Mouse (Mus musculus): ENCODE data around the gene Kcnj9. TPM values are rescaled to one million over a fixed set of nuclear protein-coding genes. Genes with fewer than 3 reads are reported as not detected.
A peak's percentile ranks its signal among the peaks of the same experiment; 100 is the strongest.

Kcnj9 gene
- total and polyA plus RNA-seq, 2 experiments from 2014 or later, result not detected

DNA sequence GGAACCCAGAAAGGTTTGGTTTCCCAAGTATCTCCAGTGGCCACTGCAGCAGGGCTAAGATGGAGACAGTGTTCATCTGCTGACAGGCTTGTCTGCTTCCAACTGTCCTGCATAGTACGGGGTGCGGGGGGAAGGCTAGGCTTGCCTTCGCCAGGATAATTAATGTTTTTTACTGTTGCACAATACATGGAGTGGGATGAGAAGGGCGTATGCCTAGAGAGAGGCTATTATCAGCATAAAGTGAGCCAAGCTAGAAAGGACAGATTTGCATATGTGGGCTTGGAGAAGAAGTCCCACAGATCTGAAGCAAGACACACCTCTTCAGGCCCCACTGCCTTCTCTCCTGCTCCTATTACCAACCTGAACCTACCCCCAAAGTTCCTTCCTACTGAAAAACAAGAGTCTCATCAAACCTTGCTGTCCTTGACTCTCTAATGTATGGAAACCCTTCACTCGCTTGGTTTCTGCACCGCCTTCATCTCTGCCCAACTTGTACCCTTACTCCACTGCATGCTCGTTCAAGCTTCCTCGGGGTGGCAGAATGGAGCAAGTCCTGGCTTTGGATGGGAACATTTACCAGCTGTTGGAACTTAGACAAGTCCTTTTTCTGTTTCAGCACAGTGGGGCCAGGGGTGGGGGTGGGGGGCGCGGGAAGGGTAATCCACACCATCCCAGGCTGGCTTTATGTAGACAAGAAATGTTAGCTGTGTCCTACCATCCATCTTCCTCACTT, 47.4 kb downstream of the Kcnj9 start:
- H3K9me3 ChIP-seq (replicated peaks; ENCODE audit: control insufficient read depth, low read length), result no peaks in the 10 kb centered on the region
- ATAC-seq (ENCODE audit: insufficient read depth, low read depth) (no peak), DNase-seq (ENCODE audit: low spot score) (no peak)
- peak; percentile 14 for TF ChIP-seq CTCF (IDR thresholded peaks at IDR 0.05; ENCODE audit: low read depth)
- no peak for TF ChIP-seq EP300 (IDR thresholded peaks at IDR 0.05; ENCODE audit: low read depth)
- H3K4me1 ChIP-seq (ENCODE audit: control insufficient read depth, insufficient read depth), result no peaks in the 10 kb centered on the region
- no peak overlapping the region for H3K4me3 ChIP-seq (ENCODE audit: low read depth, low read length)
- no peak overlapping the region for H3K9ac ChIP-seq (replicated peaks; ENCODE audit: low read depth, low read length)
- no peak overlapping the region for H3K27ac ChIP-seq (ENCODE audit: low read depth)
- H3K36me3 ChIP-seq (replicated peaks; ENCODE audit: control insufficient read depth, insufficient read depth, low read length), result peaks cover 43% of the 10 kb centered on the region
- H3K27me3 ChIP-seq (ENCODE audit: control insufficient read depth, insufficient read depth, low read length), result no peaks in the 10 kb centered on the region
- 78% methylated on average over 10 of the region's 10 CpGs for WGBS
- H3K4me2 ChIP-seq (ENCODE audit: low read depth, low read length), result no peak overlapping the region

GRCm38 (mm10) chr1:172279768-172280509, 49.2 kb downstream of the Kcnj9 start:
- no peaks in the 10 kb centered on the region for H3K4me1 ChIP-seq (ENCODE audit: control insufficient read depth, insufficient read depth)
- no peak overlapping the region for H3K27ac ChIP-seq (ENCODE audit: low read depth)
- TF ChIP-seq EP300 (IDR thresholded peaks at IDR 0.05; ENCODE audit: low read depth) (no peak), CTCF (IDR thresholded peaks at IDR 0.05; ENCODE audit: low read depth) (no peak)
- peaks cover 42% of the 10 kb centered on the region for H3K36me3 ChIP-seq (replicated peaks; ENCODE audit: control insufficient read depth, insufficient read depth, low read length)
- ATAC-seq (ENCODE audit: insufficient read depth, low read depth) (no peak), DNase-seq (ENCODE audit: low spot score) (no peak)
- H3K4me2 ChIP-seq (ENCODE audit: low read depth, low read length), result no peak overlapping the region
- H3K27me3 ChIP-seq (ENCODE audit: control insufficient read depth, insufficient read depth, low read length), result no peaks in the 10 kb centered on the region
- no peak overlapping the region for H3K9ac ChIP-seq (replicated peaks; ENCODE audit: low read depth, low read length)
- no peaks in the 10 kb centered on the region for H3K9me3 ChIP-seq (replicated peaks; ENCODE audit: control insufficient read depth, low read length)
- WGBS, result 75% methylated on average over 16 of the region's 16 CpGs
- H3K4me3 ChIP-seq (ENCODE audit: low read depth, low read length), result no peak overlapping the region

- H3K9me3 ChIP-seq (replicated peaks; ENCODE audit: control insufficient read depth, low read length), result no peaks in the 10 kb centered on the region
- no peak overlapping the region for H3K4me3 ChIP-seq (ENCODE audit: low read depth, low read length)
- WGBS, result 73% methylated on average over 13 of the region's 13 CpGs
- no peak overlapping the region for H3K9ac ChIP-seq (replicated peaks; ENCODE audit: low read depth, low read length)
- H3K27me3 ChIP-seq (ENCODE audit: control insufficient read depth, insufficient read depth, low read length), result no peaks in the 10 kb centered on the region
- H3K4me1 ChIP-seq (ENCODE audit: control insufficient read depth, insufficient read depth), result no peaks in the 10 kb centered on the region
- no peak for ATAC-seq (ENCODE audit: insufficient read depth, low read depth)
- no peak overlapping the region for H3K27ac ChIP-seq (ENCODE audit: low read depth)
- peaks cover 27% of the 10 kb centered on the region for H3K36me3 ChIP-seq (replicated peaks; ENCODE audit: control insufficient read depth, insufficient read depth, low read length)
- DNase-seq (ENCODE audit: low spot score), result no peak
- H3K4me2 ChIP-seq (ENCODE audit: low read depth, low read length), result no peak overlapping the region
- TF ChIP-seq CTCF (IDR thresholded peaks at IDR 0.05; ENCODE audit: low read depth) (no peak), EP300 (IDR thresholded peaks at IDR 0.05; ENCODE audit: low read depth) (no peak)
Observed at GRCm38 (mm10) chr1:172278328-172278727, 50.8 kb downstream of the Kcnj9 start.

GRCm38 (mm10) chr1:172277172-172277571, 51.9 kb downstream of the Kcnj9 start:
- Histone ChIP-seq H3K27me3 (ENCODE audit: control insufficient read depth, insufficient read depth, low read length) (no peaks in the 10 kb centered on the region), H3K9me3 (replicated peaks; ENCODE audit: control insufficient read depth, low read length) (no peaks in the 10 kb centered on the region), H3K4me2 (ENCODE audit: low read depth, low read length) (no peak overlapping the region), H3K4me1 (ENCODE audit: control insufficient read depth, insufficient read depth) (no peaks in the 10 kb centered on the region), H3K4me3 (ENCODE audit: low read depth, low read length) (no peak overlapping the region), H3K27ac (ENCODE audit: low read depth) (no peak overlapping the region), H3K9ac (replicated peaks; ENCODE audit: low read depth, low read length) (no peak overlapping the region), H3K36me3 (replicated peaks; ENCODE audit: control insufficient read depth, insufficient read depth, low read length) (peaks cover 25% of the 10 kb centered on the region)
- WGBS, result 40% methylated on average over 3 of the region's 3 CpGs
- TF ChIP-seq EP300 (IDR thresholded peaks at IDR 0.05; ENCODE audit: low read depth), result no peak
- TF ChIP-seq CTCF (IDR thresholded peaks at IDR 0.05; ENCODE audit: low read depth), result no peak
- ATAC-seq (ENCODE audit: insufficient read depth, low read depth) (no peak), DNase-seq (ENCODE audit: low spot score) (no peak)

- H3K36me3 ChIP-seq (replicated peaks; ENCODE audit: control insufficient read depth, insufficient read depth, low read length), result peaks cover 25% of the 10 kb centered on the region
- H3K4me3 ChIP-seq (ENCODE audit: low read depth, low read length), result no peak overlapping the region
- H3K9ac ChIP-seq (replicated peaks; ENCODE audit: low read depth, low read length), result no peak overlapping the region
- no peaks in the 10 kb centered on the region for H3K9me3 ChIP-seq (replicated peaks; ENCODE audit: control insufficient read depth, low read length)
- DNase-seq (ENCODE audit: low spot score) (no peak), ATAC-seq (ENCODE audit: insufficient read depth, low read depth) (no peak)
- no peak for TF ChIP-seq CTCF (IDR thresholded peaks at IDR 0.05; ENCODE audit: low read depth)
- no peak overlapping the region for H3K27ac ChIP-seq (ENCODE audit: low read depth)
- no peaks in the 10 kb centered on the region for H3K4me1 ChIP-seq (ENCODE audit: control insufficient read depth, insufficient read depth)
- H3K4me2 ChIP-seq (ENCODE audit: low read depth, low read length), result no peak overlapping the region
- H3K27me3 ChIP-seq (ENCODE audit: control insufficient read depth, insufficient read depth, low read length), result no peaks in the 10 kb centered on the region
- 88% methylated on average over 5 of the region's 5 CpGs for WGBS
Observed at GRCm38 (mm10) chr1:172274547-172274946, 54.6 kb downstream of the Kcnj9 start.
